Mouse (Mus musculus) layer of hippocampus, adult 18-20 months (tissue): ENCODE measurements around the gene Anapc2. TPM values are rescaled to one million over a fixed set of nuclear protein-coding genes. Genes with fewer than 3 reads are reported as not detected.
A peak's percentile ranks its signal among the peaks of the same experiment; 100 is the strongest.

Source experiments
- DNase-seq, 2 experiments: peaks; one replicate each; pipeline ENCODE4 v3.0.0; 2022; ENCODE audit warnings: low spot score in 2 of 2
- long read RNA-seq: library from polyadenylated mRNA; stranded (forward); transcript quantifications from one replicate; pipeline ENCODE4 v2.0.0, GENCODE M21; 2021
- total RNA-seq, 2 experiments: library from RNA; stranded (reverse); gene quantifications; 2 replicates each; pipeline ENCODE4 v1.2.3; 2021

The Anapc2 gene
- 10 to 100 TPM; 79.8 to 84.4 TPM for total RNA-seq
- long read RNA-seq, transcript Anapc2-201 (13 exons, 3,004 nt): major isoform, 101 of 119 reads
- long read RNA-seq, partial matches to known transcripts: 7 of 119 reads
- long read RNA-seq, other reads (novel, unspliced or antisense): 11 of 119 reads

DNA sequence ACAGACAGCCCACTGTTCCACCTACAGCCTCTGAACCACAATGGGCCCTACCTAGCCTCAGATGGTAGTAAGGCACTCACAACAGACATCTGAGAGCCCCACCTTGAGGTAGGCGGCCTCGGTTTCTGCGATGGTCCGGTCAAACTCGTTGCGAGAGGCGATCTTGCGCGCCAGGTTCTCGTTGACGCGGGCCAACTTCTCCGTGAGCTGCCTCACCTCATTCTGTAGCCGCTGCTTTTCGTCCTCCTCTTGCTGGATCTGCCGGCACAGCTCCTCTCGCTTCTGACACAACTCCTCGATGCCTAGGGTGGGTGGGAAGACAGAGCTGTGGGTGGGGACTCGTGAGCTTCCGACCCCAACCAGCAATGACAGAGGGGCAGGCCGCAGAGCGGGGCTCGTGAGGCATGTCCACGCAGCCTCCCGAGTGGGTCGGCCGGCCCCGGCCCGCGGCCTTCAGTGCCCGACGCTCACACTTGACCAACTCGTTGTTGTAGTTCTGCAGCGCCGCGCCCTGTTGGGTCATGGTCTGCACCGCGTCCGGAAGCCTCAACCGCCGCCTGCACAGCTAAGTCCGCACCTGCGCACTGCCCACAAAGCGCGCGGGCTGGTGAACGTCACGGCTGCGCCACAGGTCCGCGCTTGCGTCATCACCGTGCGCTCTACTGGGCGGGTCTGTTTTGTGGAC, at the start of gene Anapc2, which contains the start of gene Ssna1:
Gene Anapc2, plus strand, starts transcription at position 652 of the 685 bp plus-strand sequence.
Gene Ssna1, minus strand, starts transcription at position 612 of the 685 bp plus-strand sequence.
- DNase-seq: peak; percentile 97 to 99

DNA sequence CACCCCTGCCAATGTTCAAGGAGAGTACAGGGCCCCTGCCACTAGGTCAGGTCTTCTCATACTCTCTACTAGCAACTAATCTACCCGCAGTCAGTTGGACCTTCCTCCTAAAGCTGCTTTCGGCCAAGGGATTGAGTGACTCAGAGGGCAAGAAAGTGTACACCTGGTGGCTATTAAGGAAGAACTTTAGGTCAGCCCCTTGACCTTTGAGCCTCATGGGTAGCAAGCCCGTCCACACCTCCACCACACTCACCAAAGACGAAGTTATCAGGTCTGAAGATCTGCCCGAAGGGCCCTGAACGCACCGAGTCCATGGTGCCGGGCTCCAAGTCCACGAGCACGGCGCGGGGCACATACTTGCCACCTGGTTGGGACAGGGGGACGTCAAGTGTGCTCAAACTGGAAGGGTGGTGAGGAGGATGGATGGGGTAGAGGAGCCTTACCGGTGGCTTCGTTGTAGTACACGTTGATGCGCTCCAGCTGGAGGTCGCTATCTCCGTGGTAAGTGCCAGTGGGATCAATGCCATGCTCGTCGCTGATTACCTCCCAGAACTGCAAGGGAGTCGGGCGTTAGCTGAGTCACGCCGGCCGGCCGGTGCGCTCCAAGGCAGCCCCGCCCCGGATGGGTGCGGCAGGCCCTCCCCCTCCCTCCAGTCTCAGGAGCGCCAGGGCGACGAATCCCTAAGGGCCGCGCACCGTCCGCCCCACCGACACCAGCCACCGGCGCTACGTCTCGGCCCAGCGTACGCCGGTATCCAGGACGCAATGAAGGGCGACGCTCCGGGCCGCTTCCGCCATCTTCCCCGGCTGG, 48.4 kb upstream of the Anapc2 start:
- peak in 1 of 2 experiments; percentile 77 for DNase-seq

DNA sequence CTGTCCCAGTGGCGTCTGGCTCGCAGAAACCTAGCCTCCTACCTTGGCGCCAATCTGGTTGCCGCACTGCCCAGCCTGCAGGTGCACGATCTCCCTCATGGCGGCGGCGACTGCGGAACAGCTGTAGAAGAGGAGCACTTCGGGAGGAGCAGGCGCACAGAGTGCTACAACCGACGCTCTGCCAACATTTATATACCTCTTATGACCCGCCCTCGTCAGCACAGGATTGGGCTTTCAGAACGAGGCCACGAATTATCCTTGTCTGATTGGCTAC, 47.8 kb upstream of the Anapc2 start, which contains the start of gene Tubb4b:
Gene Tubb4b, minus strand, starts transcription at position 211 of the 274 bp plus-strand sequence.
- DNase-seq: no peak

DNA sequence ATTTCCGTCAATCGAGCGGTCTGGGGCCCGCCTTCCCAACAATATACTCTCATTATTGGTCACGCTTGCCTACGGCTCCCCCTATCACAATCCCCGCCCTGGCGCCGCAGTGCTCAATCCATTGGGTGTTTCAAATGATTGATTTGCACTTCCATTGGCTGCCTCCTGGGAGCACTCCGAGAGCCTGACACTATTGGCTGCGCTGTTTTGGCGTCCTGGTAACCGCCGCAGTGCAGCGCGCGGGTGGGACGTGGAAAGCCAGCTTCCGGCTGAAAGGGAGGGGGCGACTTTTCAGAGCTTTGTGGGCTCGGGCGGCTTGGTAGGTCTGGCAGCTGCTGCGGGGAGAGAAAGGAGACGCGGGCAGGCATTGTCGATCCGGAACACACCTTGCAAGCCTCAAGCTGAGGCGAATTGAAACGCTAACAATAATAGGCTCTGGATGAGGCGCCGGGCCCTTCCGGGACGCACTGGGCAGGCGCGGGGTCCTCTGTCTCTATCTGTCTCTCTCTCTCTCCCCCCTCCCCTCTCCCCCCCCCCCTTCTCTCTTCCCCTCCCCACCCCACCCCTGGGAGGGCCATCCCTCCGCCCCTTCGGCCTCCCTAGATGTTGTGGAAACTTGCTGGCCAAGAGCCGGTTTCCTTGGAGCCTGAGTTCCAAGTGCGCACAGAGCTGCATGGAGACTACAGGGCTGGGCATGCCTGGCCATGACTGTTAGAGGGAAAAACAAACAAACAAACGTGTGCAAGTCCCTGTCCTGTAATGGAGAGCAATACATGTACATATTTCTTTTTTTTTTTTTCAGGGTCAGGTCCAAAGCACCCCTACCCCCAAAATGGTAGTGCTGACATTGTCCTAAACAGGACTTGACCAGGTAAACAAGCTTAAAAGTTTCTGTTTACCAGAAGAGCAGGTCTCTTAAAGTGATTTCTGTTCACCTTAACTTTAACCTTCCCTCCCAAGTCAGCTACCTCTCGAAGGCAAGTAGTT, 47.2 kb upstream of the Anapc2 start:
- DNase-seq: peak; percentile 100

DNA sequence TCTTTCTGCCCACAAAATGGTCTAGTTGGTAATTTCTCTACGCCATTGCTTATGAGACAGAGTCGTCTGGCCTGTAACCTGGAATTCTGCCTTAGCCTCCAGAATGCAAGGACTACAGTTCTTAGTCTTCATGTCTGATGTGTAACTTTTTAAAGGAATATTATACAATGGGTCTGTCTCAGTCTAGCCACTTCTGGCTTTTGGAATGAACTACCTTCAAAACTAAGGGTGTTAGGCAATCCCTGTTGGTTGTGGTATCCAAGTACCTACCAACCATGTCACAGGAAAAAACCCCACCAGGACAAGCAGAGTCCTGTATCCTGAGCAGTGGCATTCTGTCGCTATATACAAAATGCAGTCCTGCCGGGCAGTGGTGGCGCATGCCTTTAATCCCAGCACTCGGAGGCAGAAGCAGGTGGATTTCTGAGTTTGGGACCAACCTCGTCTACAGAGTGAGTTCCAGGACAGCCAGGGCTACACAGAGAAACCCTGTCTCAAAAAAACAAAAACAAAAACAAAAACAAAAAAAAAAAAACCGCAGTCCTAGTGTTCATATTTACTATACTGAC, 46.4 kb upstream of the Anapc2 start:
- no peak for DNase-seq

DNA sequence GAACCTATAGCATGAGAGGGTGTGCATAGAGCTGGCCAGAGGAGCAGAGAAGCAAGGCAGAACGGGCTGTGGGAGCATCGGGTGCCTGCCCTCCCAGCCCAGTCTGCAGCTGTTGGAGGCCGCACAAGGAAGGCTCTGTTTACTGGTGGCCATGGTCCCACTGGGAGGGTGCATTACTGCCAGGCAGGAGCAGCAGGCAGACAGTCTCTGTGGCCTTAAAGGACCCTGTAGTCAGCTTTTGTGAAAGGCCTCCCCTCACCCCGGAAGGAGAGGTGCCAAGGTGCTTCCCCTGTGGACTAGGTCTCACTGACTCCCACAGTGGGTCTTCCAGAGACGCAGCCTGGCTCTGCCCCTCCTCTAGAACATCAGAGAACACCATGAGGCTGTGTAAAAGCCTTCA, 45.4 kb upstream of the Anapc2 start:
- peak in 1 of 2 experiments; percentile 54 for DNase-seq

DNA sequence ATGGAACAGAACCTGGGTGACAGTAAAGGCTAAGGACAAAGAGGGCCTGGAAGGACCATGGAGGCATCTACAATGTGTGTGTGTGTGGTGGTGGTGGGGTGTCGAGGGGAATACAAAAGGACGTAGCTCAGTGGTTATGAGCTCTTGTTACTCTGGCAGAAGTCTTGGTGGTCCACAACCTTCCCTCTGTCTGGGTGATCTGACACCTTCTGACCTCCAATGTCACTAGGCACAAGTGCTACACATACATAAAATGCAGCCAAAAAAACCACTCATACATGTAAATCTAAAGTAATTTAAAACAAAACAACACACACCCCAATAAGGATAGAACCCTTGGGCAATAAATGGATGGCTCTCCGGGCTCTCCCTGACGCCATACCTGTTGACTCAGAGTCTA, 44.9 kb upstream of the Anapc2 start:
- no peak for DNase-seq

DNA sequence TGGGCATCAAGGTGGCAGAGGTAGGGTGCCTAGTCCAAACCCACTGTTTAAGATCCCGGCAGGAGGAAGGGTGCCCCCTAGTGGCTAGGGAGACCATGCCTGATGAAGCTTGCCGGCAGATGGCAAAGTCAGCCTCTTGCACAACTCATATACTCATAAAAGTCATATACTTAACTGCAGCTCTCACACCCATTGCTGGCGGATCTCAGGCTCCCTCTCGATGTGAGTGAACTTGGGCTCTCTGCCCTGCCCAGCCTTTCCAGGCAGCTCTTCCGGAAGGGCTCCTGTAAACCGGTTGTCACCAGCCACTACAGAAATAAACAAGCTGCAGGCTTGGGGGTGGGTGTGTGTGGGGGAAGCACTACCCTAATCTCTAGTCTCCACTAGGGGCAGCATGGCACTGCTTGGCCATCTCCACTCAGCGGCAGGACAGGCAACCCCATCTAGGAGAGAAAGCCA, 43.8 kb upstream of the Anapc2 start:
- DNase-seq: peak; percentile 74 to 93

DNA sequence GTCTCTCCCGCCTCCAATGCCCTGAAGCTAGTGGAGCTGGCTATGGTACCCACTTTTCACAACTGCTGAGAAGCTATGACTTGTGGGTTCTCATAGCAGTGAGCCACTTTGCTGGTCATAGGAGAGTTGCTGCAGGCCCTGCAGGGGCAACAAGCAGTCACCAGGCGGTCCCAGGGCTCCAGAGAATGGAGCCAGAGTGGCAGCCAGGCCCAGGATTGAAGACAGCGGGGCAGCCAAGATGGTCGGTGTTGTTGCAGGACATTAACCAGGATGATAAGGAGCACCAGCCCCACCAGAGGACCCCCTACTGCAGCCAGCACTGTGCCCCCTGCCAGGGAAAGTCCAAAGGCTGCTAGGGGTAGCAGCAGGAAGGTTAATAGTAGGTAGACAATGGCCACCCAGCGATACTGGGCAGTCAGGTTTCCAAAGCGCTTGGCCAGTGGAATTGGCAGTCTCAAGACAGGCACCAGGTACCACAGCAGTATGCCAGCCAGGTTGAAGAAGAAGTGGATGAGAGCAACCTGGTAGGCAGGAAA, 43.2 kb upstream of the Anapc2 start:
- no peak for DNase-seq

DNA sequence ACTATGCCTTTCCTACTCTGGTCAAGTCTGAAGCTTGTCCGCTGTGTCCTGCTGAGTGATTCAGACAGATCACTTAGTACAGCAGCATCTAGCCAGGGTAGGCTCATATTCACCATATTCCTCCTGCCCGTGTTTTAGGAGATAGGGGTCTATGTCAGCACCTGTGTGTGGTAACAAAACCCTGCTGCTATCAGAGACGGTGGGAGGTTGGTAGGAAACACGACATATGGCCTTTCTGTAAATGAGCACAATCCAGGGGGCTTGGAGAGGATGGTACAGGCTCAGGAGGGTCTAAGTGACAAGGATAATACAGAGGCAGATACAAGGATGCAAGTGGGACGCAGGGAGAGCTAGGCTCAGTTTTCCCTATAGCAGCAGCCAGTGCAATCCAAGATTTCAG, 42.7 kb upstream of the Anapc2 start:
- no peak for DNase-seq

DNA sequence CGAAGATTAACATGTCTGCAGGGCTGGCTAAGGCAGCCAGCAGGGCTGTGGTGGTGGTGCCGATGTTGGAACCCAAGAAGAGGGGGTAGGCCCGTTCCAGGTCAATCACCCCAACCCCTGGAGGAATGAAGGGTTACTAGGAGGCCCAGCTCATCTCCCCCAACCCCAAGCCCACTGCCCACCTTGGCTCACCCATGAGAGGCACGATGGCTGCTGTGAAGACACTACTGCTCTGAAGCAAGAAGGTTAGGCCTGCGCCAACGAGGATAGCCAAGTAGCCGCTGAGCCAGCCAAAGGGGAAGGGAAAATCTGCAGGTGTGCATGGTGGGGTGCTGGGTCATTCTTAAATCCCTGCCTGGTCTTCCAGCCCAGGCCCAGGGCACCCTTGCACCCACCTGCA, 41.7 kb upstream of the Anapc2 start:
- no peak for DNase-seq

DNA sequence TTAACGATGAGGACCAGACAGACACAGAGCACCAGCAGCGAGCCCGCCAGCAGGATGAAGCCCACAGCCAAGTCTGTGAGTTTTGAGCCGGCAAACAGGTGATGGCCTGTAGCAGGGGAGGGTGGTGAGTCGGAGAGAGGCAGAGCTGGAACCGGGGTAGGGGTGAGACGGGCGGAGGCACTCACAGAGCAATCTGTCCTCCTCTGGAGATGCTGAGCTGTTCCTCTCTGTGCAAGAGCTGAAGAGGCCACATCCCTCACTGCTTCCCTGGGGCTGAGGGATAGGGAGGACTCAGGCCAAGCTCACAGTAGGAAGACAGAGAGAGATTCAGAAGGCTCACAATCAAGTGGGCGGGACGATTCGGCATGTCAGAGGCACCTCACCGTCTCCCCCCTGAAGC, 41.2 kb upstream of the Anapc2 start:
- DNase-seq: no peak

DNA sequence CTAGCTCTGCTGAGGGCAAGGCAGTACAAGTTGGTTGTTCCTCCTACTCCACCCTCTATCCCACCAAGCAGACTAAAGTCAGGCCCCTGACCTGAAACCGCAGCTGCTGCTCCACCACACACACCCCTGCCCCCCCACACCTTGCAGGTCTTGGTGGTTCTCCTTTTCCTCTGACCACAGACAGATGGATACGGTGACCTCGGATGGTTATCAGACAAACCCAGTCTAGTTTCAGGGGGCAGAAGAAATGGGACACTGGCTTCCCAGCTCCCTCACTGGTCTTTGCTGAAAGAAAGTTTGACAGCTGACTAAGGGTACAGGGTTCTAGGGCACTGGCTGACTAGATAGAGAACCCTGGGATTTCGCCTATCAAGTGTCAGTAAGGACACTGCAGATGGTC, 38.9 kb upstream of the Anapc2 start:
- DNase-seq: no peak

DNA sequence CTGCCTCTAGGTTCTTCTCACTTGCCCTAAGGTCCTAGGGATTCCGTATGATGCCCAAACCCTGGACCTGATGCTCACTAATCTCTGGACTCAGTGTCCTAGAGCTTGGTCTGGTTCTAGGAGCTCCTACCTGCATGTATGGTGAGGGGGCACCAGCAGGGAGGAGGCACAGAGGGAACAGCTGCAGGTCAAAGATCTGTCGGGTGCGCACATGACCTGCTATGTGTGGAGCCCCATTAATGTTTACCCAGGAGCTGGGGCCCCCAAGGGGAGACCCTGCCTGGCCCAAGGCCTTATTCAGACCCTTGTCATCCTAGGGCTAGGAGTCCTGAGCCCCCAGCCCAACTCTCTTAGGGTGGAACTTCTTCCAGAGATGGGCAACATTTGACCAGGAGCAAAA, 38.2 kb upstream of the Anapc2 start, which contains the start of gene Slc34a3:
Gene Slc34a3, minus strand, starts transcription at position 315 of the 400 bp plus-strand sequence.
- DNase-seq: no peak

DNA sequence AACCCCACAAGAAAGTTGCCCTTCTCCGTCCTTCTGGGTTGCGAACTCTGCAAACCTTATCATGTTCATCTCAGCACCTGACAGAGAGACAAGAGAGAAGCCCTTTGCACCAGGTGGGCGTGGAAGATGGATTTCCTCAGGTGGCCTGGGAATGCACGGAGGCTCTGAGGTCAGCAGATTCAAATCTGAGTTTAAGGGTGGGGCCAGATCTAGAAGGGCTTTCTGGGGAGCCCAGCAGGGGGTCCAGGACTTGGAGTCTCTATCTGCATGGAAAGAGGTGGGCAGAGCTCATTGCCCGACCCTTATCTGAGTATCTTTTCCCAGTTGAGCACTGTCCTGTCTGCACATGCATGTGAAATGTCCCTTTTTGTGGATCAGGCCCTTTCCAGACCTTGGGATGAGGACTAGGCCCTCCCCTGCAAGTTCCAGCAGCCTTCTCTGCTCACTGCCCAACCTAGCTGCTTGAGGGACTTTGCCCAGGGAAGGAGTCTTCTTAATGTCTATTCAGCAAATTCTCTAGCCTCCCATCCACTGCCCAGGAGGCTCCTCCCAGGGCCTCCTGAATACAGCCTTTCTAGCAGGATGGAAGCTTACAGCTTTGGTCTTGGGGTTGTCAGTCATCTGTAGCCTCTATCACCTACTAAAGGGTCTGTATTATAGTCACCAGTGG, 37.6 kb upstream of the Anapc2 start:
- no peak for DNase-seq

DNA sequence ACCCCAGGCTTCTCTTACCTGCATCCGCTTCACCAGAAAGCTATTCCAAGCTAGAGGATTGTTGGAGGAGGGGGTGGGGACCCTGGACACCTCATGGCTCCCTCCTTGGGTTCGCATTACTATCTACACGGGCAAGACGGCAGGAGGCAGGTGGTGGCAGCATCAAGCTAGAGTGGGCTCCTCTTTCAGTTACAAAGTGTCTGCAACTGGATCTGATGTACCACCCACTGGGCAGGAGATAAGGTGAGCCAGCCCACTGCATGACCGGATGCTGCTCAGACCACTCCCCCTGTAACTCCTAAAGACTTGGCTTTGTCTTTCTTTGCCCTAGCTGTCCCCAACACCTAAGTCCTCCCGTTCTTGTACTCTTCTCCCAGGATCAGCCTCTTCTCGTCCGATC, 35.7 kb upstream of the Anapc2 start, which contains the start of gene Rnf224:
Gene Rnf224, minus strand, starts transcription at position 174 of the 400 bp plus-strand sequence.
- DNase-seq: no peak

DNA sequence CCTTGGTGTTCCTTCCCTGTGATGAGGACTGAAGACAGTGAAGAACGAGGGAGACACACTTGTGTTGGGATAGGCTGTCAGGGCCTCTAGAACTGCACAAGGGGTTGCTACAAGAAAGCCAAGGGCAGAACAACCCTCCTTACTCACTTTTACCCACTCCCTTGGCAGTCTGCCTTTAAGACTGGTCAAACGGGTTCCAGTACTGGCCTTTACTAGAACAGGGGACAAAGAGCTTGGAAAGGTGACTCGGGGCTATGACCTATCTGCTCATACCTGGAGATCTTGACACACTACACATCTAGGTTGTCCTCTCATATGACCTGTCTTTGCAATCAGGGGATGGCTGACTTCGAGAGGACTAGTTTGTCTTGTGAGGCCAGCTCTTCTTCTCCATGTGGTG, 34.8 kb upstream of the Anapc2 start:
- no peak for DNase-seq

DNA sequence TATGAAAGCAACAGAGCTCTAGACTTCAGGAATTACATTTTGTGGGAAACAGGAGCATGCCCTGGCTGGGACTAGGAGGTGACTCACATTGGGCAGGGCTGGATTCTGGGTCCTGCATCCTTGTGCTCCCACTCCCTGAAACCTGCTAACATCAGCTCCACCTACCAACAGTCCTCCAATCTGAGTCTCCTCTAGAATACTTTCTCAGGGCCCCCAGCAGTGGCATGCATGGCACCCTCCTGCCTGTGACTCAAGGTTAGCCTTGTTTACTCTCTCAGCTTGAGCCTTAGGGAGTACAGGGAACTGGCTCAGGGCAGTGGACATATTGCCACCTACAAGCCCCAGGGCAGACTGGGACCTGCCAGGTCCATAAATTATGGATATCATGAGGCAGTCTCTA, 34.2 kb upstream of the Anapc2 start:
- no peak for DNase-seq

DNA sequence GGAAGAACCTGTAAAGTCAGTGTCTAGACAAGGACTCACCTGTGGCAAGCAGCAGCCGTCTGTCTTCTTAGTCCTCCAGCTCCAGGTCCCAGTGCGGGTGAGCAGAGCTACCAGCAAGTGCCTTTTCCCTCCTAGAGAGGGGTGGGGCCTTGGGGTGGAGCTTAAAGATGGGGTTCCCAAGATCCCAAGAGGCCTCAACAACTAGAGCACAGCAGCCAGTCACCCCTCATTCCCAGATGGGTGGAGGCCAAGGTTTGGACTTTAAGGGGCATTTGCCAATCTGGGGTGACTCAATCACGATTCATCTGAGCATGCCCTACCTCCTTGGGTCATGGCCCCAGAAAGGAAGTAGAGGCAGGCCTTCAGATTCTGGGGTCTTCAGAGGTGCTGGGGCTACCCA, 32.5 kb upstream of the Anapc2 start:
- no peak for DNase-seq

DNA sequence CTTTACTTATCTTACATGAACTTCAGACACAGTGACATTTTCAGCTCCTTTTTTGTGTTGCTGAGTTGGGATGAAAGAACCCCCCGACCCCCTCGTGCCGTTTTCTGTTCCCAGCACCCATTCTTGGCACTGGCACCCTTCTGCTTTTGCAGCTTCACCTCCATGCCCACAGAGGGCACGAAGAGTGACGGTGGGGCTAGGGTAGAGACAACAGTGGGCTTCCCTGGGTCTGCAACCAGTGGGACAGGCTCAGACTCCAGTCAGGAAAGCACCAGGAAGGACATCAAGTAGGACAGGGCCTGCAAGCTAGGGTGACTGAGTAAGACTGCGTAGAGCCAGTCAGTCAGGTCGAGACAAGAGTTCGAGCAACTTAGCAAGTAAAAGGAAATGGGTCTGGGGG, 32.0 kb upstream of the Anapc2 start:
- DNase-seq: no peak
